Mouse (Mus musculus) T-helper 1 cell (primary cell): Measurements from ENCODE around the gene Wfikkn1.

Experiments used
- in situ Hi-C: fragments of 300-600 bp; cut with MboI, MseI; formaldehyde crosslinking; loops from one replicate; pipeline ENCODE4 v1.15.1; 2025; ENCODE audit warnings: high pct_unique_total_duplicates

Wfikkn1 gene

DNA sequence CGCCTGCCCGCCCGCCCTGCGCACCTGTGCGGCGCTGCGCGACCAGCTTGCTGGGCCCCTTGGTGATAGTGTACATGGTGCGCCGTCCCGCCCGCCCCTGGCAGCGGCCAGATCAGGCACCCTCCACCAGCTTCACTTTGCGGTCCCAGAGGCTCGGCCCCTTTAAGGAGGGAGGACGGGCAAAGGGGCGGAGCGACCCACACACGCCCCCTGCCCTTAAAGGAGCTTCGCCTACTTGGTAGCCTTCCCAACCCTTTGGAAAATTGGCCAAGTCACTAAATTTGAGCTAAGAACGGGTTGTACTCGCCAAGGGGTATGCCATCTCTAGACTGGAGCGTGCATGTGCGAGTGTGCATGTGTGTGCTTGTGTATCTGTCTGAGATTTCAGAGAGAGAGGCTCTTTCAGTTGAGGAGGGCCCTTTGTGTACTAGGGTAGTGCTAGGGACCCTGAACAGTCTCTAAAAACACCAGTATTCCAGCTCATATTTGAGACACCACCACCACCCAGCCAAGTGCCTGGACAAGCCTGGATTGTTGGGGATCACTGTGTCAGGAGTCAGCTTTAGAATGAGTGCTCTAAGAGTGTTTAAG, 12.0 kb downstream of the Wfikkn1 start, which contains the start of gene Mcrip2:
Mcrip2 (minus strand) TSS at position 164 of the 591 bp plus-strand sequence.
- in situ Hi-C loops = no loop called here

DNA sequence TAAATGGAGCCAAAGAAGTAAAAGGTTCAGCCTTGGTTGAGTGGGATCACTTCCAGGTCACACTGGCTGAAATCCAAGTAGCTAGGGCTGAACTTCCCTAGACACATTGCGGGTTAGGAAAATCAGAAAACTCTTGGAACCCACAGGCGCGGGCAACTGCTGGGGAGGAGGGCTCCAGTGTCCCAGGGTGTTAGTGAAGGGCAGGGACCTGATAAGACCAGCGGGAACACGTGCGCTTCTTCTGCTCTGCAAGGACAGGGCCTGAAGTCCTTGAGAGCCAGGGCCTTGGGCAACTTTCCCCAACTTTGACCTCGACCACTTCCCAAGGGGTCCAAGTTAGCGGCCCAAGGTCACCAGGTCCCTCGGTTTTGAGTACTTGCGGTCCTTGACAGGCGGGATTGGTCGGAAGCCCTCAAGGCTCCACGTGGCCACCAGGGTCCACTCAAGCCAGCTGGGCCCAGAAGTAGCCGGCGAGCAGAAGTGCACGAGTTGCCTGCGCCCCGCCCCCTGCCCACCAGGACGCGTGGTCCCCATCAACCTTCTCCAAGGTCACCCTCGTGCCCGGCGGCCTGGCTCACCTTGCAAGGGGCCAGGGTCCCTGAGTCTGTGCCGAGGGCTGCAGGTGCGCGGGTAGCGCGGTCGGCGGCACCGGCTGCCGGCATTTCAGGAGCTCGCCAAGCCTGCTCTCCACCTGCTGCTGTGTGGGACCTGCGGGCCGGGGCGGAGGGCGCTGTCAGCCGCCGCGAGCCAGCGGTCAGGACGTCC, 12.6 kb downstream of the Wfikkn1 start:
- in situ Hi-C loops = no loop called here

GRCm38 (mm10) chr17:25867509-25867835, 13.2 kb downstream of the Wfikkn1 start:
- in situ Hi-C loops = no loop called here

DNA sequence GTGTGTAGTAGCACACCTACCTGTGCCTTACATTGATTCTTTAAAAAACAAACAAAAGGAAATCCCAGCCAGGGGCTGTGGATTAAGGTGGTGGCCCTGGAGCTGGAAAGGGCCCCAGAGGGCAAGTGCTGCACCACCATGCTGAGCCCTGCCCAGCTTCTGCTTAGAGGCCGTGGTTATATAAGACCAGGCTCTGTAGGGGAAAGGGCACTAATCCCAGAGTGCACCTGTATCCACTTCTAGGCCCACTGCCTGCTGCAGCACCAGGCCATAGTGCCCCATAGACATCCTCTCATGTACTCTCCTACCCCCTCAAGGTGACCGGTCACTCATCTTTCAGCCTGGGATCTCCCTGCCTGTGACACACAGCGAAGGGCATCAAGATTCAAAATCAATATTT, 14.5 kb downstream of the Wfikkn1 start:
- in situ Hi-C loops = no loop called here

- in situ Hi-C loops = no loop called here
These were observed 15.4 kb downstream of the Wfikkn1 start for GRCm38 (mm10) chr17:25865288-25865687.

GRCm38 (mm10) chr17:25864311-25864710, 16.3 kb downstream of the Wfikkn1 start:
- in situ Hi-C loops = no loop called here

- in situ Hi-C loops = no loop called here
These were observed 17.0 kb downstream of the Wfikkn1 start for GRCm38 (mm10) chr17:25863681-25864080.

GRCm38 (mm10) chr17:25861704-25862612, 18.7 kb downstream of the Wfikkn1 start:
- in situ Hi-C loops = no loop called here

GRCm38 (mm10) chr17:25860832-25861703, 19.6 kb downstream of the Wfikkn1 start, which contains the start of gene Wdr90:
TSS of gene Wdr90 (minus strand) at chr17:25861501.
- in situ Hi-C loops = no loop called here

GRCm38 (mm10) chr17:25860229-25860628, 20.4 kb downstream of the Wfikkn1 start:
- in situ Hi-C loops = no loop called here

GRCm38 (mm10) chr17:25844396-25844901, 36.2 kb downstream of the Wfikkn1 start, which contains the start of gene Rhot2:
TSS of gene Rhot2 (minus strand) at chr17:25844851.
- in situ Hi-C loops = no loop called here

- in situ Hi-C loops = no loop called here
These were observed 36.8 kb downstream of the Wfikkn1 start for GRCm38 (mm10) chr17:25843636-25844395.

DNA sequence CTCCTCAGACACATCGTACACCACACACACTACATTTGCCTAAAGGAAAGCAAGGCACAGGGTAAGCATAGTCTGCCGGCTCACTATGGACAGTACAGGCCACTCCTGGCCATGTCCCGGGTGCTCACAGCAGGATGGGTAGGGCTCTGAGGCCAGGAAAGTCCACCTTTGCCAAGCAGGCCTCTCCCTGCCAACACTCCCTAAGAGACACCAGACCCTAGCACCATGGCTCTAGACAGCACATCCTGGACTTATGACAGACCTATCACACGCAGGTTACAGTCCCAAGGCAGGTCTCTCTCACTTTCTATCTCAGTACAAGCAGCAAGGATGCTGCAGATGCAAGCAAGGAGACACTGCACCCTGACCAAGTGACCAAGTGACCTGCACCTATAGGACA, 37.5 kb downstream of the Wfikkn1 start:
- in situ Hi-C loops = no loop called here

- in situ Hi-C loops = no loop called here
These were observed 38.1 kb downstream of the Wfikkn1 start for GRCm38 (mm10) chr17:25842509-25842908.

DNA sequence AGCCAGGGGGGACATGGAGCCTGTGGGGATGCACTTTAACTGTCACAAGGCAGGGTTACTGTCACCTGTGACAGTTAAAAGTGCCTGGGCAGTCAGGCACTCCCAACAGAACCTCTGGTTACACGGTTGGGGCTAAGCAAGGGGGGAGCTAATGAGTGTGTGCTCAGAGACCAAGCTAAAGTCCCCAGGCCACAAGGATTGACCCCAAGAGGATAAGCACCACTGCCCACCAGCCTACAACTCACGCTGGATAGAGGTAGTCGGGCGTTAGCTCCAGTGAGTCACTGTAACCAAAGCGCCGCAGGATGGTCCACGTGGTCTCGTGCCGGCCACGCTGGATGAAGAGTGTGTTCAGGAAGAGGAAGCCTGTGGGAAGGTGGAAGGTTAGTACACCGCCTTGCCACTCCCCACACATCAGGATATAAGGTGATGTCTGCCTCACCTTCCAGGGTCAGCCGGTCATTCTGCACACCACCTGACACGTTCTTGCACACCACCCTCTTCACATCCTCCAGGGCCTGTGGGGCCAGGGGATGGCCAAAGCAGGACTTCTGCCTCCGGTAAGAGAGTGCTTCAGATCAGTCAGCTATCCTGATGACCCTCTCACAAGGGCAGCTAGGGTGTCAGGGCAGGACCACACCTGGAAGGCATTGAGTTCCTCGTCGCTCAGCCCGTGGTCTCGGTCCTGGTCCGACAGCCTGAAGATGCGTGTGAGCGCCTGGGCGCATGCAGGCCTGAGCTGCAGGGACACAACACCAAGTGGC, 39.4 kb downstream of the Wfikkn1 start, which contains the start of gene Gm20683:
Gm20683 (minus strand) TSS at position 647 of the 764 bp plus-strand sequence.
- in situ Hi-C loops = no loop called here

DNA sequence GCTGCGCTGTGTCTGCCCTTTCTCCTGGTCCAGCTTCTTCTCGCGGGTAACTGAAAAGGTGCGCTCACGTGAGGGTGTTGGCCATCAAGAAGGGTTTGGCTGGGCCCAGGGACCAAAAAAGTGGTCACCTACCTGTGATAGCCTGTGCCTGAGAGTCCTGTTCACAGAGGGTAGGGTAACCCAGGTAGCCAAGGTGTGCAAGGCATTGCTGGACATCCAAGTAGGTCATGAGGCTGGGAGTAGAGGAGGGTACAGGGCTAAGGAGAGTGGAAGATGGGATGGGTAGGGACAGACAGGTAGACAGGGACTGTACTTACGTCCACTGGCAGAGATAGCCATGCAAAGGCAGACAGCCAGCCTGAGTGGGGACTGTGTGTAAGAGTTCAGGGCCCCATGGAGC, 40.1 kb downstream of the Wfikkn1 start:
- in situ Hi-C loops = no loop called here

GRCm38 (mm10) chr17:25839455-25840235, 41.0 kb downstream of the Wfikkn1 start:
- in situ Hi-C loops = loop anchor here (10.0 kb wide), 1 partner anchor 825 kb away; the partner anchor contains the start of genes Cramp1l and Ift140

DNA sequence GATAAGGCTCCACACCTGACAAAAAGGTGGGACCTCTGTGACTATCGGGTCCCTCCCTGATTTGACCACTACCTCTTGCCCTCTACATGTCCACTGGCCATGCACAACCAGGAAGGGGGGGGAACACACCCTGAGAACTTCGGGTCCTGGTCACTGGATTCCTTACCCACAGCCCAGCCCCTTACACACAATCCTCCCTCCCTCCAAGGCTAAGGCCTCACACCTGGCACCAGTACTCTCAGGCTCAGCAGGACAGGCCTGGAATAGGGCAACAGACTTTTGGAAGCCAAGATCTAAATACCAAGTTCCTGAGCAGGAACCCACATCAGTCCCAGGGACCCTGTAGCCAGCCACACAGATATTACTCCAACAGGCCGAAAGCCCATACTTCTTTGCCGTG, 41.8 kb downstream of the Wfikkn1 start:
- in situ Hi-C loops = loop anchor here (10.0 kb wide), 1 partner anchor 824 kb away; the partner anchor contains the start of genes Cramp1l and Ift140
